Mouse (Mus musculus) MEL (cell line): ENCODE measurements around the gene Pank4. TPM values are rescaled to one million over a fixed set of nuclear protein-coding genes. Genes with fewer than 3 reads are reported as not detected.

Experiments used
- DNase-seq: peaks from one replicate; pipeline ENCODE4 v3.0.0; 2011; ENCODE audit warnings: low read depth, low spot score
- H3K27ac ChIP-seq: 2 replicates; pipeline ENCODE4 v1.5.1; 2012; ENCODE audit warnings: low read depth, mild to moderate bottlenecking, control low read depth, low read length, moderate library complexity; ENCODE audit not compliant: control insufficient read depth
- H3K27me3 ChIP-seq, 2 experiments: fragments of 150-350 bp in 1 of 2; sonication (generic) in 1 of 2; 2 replicates each; pipeline ENCODE4 v1.6.1; 2012; ENCODE audit warnings: low read length in 2 of 2, mild to moderate bottlenecking in 2 of 2, improper control_type of control experiment in 1 of 2, moderate library complexity in 1 of 2; ENCODE audit not compliant: insufficient read depth in 2 of 2, control insufficient read depth in 1 of 2
- H3K36me3 ChIP-seq, 2 experiments: 2 replicates each; pipeline ENCODE4 v1.6.1; 2012 to 2014; ENCODE audit warnings: low read length in 2 of 2, improper control_type of control experiment in 1 of 2, inconsistent platforms in 1 of 2, mild to moderate bottlenecking in 1 of 2; ENCODE audit not compliant: insufficient read depth in 2 of 2, control insufficient read depth in 1 of 2
- H3K4me1 ChIP-seq, 2 experiments: fragments of 150-350 bp in 1 of 2; sonication (generic) in 1 of 2; 2 replicates each; pipeline ENCODE4 v1.6.1; 2012; ENCODE audit warnings: low read length in 2 of 2, improper control_type of control experiment in 1 of 2, mild to moderate bottlenecking in 1 of 2; ENCODE audit not compliant: insufficient read depth in 2 of 2, control insufficient read depth in 1 of 2
- H3K4me3 ChIP-seq, 2 experiments: fragments of 150-350 bp in 1 of 2; sonication (generic) in 1 of 2; 2 replicates each; pipeline ENCODE4 v1.5.1; 2012; ENCODE audit warnings: low read depth in 2 of 2, low read length in 2 of 2, mild to moderate bottlenecking in 2 of 2, moderate library complexity in 2 of 2, control low read depth in 1 of 2, improper control_type of control experiment in 1 of 2; ENCODE audit not compliant: control insufficient read depth in 1 of 2, insufficient read depth in 1 of 2
- H3K79me2 ChIP-seq: 2 replicates; pipeline ENCODE4 v1.6.1; 2012; ENCODE audit warnings: mild to moderate bottlenecking, low read length, moderate library complexity; ENCODE audit not compliant: control insufficient read depth, poor library complexity, insufficient read depth
- H3K9ac ChIP-seq: 2 replicates; pipeline ENCODE4 v1.6.1; 2012; ENCODE audit warnings: low read depth, mild to moderate bottlenecking, control low read depth, low read length, moderate library complexity; ENCODE audit not compliant: control insufficient read depth, poor library complexity, severe bottlenecking
- H3K9me3 ChIP-seq: fragments of 150-350 bp; sonication (generic); replicated peaks from 2 replicates; pipeline ENCODE4 v1.6.1; 2012; ENCODE audit warnings: mild to moderate bottlenecking, low read length, improper control_type of control experiment, moderate library complexity; ENCODE audit not compliant: insufficient read depth
- CHD1 ChIP-seq: IDR thresholded peaks from 2 replicates; pipeline ENCODE4 v1.6.1; 2012; ENCODE audit warnings: low read depth, mild to moderate bottlenecking, inconsistent platforms, low read length, improper control_type of control experiment
- CHD2 ChIP-seq: IDR thresholded peaks from 2 replicates; pipeline ENCODE4 v1.6.1; 2011; ENCODE audit warnings: low read length, improper control_type of control experiment
- E2F4 ChIP-seq: IDR thresholded peaks from 2 replicates; pipeline ENCODE4 v1.6.1; 2011; ENCODE audit warnings: low read depth, low read length, improper control_type of control experiment, borderline replicate concordance
- ELF1 ChIP-seq: IDR thresholded peaks from 2 replicates; pipeline ENCODE4 v1.6.1; 2014; ENCODE audit warnings: low read depth, mild to moderate bottlenecking, inconsistent platforms, low read length, improper control_type of control experiment, moderate library complexity
- ETS1 ChIP-seq: IDR thresholded peaks from 2 replicates; pipeline ENCODE4 v1.6.1; 2012; ENCODE audit warnings: low read depth, mild to moderate bottlenecking, inconsistent platforms, low read length, improper control_type of control experiment, moderate library complexity
- GABPA ChIP-seq: IDR thresholded peaks from 2 replicates; pipeline ENCODE4 v1.6.1; 2012; ENCODE audit warnings: low read depth, mild to moderate bottlenecking, inconsistent platforms, low read length, improper control_type of control experiment, moderate library complexity
- JUND ChIP-seq: IDR thresholded peaks from 2 replicates; pipeline ENCODE4 v1.6.1; 2011; ENCODE audit warnings: low read depth, mild to moderate bottlenecking, improper control_type of control experiment, low read length
- MAFK ChIP-seq: IDR thresholded peaks from 2 replicates; pipeline ENCODE4 v1.6.1; 2011; ENCODE audit warnings: low read depth, mild to moderate bottlenecking, low read length, improper control_type of control experiment, borderline replicate concordance
- NELFE ChIP-seq: IDR thresholded peaks from 2 replicates; pipeline ENCODE4 v1.6.1; 2011; ENCODE audit warnings: low read depth, low read length, improper control_type of control experiment
- NRF1 ChIP-seq: IDR thresholded peaks from 2 replicates; pipeline ENCODE4 v1.6.1; 2014; ENCODE audit warnings: low read depth, mild to moderate bottlenecking, inconsistent platforms, low read length, improper control_type of control experiment, moderate library complexity; ENCODE audit not compliant: poor library complexity, insufficient read depth, severe bottlenecking
- RAD21 ChIP-seq: IDR thresholded peaks from 2 replicates; pipeline ENCODE4 v1.6.1; 2011; ENCODE audit warnings: mild to moderate bottlenecking, low read depth, low read length, improper control_type of control experiment
- TCF12 ChIP-seq: IDR thresholded peaks from 2 replicates; pipeline ENCODE4 v1.6.1; 2014; ENCODE audit warnings: low read depth, mild to moderate bottlenecking, inconsistent platforms, low read length, improper control_type of control experiment, moderate library complexity
- ZC3H11A ChIP-seq: IDR thresholded peaks from 2 replicates; pipeline ENCODE4 v1.6.1; 2012; ENCODE audit warnings: low read depth, mild to moderate bottlenecking, inconsistent platforms, low read length, improper control_type of control experiment
- ZNF384 ChIP-seq: IDR thresholded peaks from 2 replicates; pipeline ENCODE4 v1.6.1; 2012; ENCODE audit warnings: low read depth, mild to moderate bottlenecking, inconsistent platforms, low read length, improper control_type of control experiment
- polyA plus RNA-seq, 2 experiments: library from polyadenylated mRNA; stranded (reverse) in 1 of 2; unstranded in 1 of 2; fragments of >175 nt in 1 of 2; fragments of >200 nt in 1 of 2; gene quantifications; 2 replicates each; pipeline versions ENCODE4 v1.2.1 to v1.2.4; 2012; ENCODE audit warnings: low replicate concordance in 2 of 2, low read depth in 1 of 2; ENCODE audit not compliant: insufficient read length in 2 of 2, insufficient read depth in 1 of 2, missing spikeins in 1 of 2
- total RNA-seq: library from RNA; depleted of rRNA; stranded (reverse); fragments of 300-350 nt; gene quantifications from 2 replicates; pipeline ENCODE4 v1.2.3, GENCODE M21; 2012

The Pank4 gene
- total and polyA plus RNA-seq, 3 experiments = 38.4 to 55.5 TPM; not detected in 1

GRCm38 (mm10) chr4:154986096-154986495 lies 22.2 kb downstream of the Pank4 start (continued):
- TF ChIP-seq NRF1 (no peak), ZNF384 (no peak)

GRCm38 (mm10) chr4:154986750-154987149 lies 22.8 kb downstream of the Pank4 start:
- no peaks in the 10 kb centered on the region; a peak in 1 of 4 replicates for H3K36me3 ChIP-seq
- TF ChIP-seq JUND (no peak), E2F4 (no peak), NELFE (no peak), ZNF384 (no peak), GABPA (no peak), RAD21 (no peak), CHD1 (no peak), ETS1 (no peak)
- H3K9me3 ChIP-seq = no peaks in the 10 kb centered on the region
- H3K4me3 ChIP-seq = no peak overlapping the region
- no peak overlapping the region for H3K9ac ChIP-seq
- no peak for DNase-seq
- H3K27me3 ChIP-seq = no peaks in the 10 kb centered on the region
- peaks cover 0 to 4% of the 10 kb centered on the region in 2 experiments; a peak in 1 of 4 replicates for H3K4me1 ChIP-seq
- H3K27ac ChIP-seq = no peak overlapping the region
- H3K79me2 ChIP-seq = no peaks in the 10 kb centered on the region; the same call in 1 of the 2 replicates

GRCm38 (mm10) chr4:154994876-154995275 lies 31.0 kb downstream of the Pank4 start:
- no peak overlapping the region for H3K9ac ChIP-seq
- no peaks in the 10 kb centered on the region for H3K4me1 ChIP-seq
- no peak overlapping the region for H3K4me3 ChIP-seq
- no peak overlapping the region for H3K27ac ChIP-seq
- H3K27me3 ChIP-seq = 0 out of 4 replicates have a peak, but pooled peaks cover 0 to 2% of the 10 kb centered on the region in 2 experiments
- no peaks in the 10 kb centered on the region for H3K36me3 ChIP-seq
- H3K79me2 ChIP-seq = no peaks in the 10 kb centered on the region
- TF ChIP-seq JUND (no peak), MAFK (no peak), ZC3H11A (no peak)
- TF ChIP-seq, all 39 proteins: peak for 0
- no peak for DNase-seq
- no peaks in the 10 kb centered on the region for H3K9me3 ChIP-seq

GRCm38 (mm10) chr4:154996572-154997154 lies 32.7 kb downstream of the Pank4 start:
- Histone ChIP-seq H3K27me3 (0 out of 4 replicates have a peak, but pooled peaks cover 0 to 2% of the 10 kb centered on the region in 2 experiments), H3K79me2 (no peaks in the 10 kb centered on the region)

More at GRCm38 (mm10) chr4:154996572-154997154, 32.7 kb downstream of the Pank4 start:
- Histone ChIP-seq H3K9ac (no peak overlapping the region), H3K36me3 (no peaks in the 10 kb centered on the region), H3K9me3 (no peaks in the 10 kb centered on the region), H3K27ac (no peak overlapping the region), H3K4me1 (no peaks in the 10 kb centered on the region), H3K4me3 (no peak overlapping the region)
- DNase-seq = no peak
- TF ChIP-seq TCF12 = no peak
- TF ChIP-seq ELF1 = no peak
- no peak for TF ChIP-seq CHD2
